Mouse (Mus musculus): Measurements from ENCODE around the gene Tchp. TPM values are rescaled to one million over a fixed set of nuclear protein-coding genes. Genes with fewer than 3 reads are reported as not detected.

Tchp gene
- 21.5 TPM for total RNA-seq (2023)

DNA sequence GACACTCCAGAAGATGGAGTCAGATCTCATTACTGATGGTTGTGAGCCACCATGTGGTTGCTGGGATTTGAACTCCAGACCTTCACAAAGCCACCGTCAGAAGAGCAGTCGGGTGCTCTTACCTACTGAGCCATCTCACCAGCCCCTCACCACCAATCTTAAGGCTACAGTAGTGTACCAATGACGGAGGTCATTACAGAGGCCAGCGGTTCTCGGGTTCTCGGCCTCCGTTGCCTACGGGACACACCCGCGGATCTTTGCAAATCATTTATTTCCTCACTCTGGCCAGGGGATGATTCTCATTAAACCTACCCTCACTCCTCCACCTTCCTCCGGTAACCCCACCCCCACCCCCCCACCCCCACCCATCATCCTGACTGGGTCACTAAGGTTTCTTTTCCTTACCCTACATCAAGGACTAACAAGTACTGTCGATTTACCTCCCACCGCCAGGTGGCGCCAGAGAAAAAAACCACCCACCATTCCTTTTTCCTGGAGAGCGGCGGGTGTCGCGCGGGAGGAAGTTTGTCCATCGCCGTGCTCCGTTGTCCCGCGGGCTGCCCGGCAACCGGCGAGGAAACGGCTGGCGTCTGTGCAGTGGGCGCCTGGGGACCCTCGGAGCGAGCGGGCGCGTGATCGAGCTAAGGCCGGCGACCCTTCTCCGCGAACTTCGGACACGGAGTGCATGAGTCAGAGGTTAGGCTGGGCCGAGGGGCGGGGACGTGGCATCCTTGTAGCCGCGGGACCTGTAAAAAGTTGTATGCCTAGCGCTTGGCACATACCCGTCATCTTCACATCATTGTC lies at the start of gene Tchp:
TSS of gene Tchp (plus strand) at position 496 of the 804 bp plus-strand sequence.

DNA sequence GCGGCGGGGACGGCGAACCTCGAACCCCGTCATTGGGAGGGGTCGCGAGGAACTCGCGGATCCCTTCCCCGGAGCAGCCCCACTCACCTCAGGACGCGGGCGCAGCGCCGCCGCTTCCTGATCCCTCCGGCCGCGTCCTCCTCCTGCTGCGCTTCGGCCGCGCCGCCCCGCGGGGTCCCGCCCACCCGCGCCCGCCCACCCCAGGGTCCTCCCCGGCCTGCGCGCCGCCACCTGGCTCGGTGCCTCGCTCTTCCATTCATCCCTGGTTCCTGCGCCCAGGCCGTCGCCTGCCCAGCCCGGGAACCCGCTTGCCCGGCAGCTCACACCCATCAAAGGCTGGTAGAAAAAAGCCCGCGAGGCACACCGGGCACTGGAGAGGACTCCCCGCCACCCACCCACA lies 49.3 kb upstream of the Tchp start, which contains the start of gene Trpv4:
TSS of gene Trpv4 (minus strand) at position 167 of the 400 bp plus-strand sequence.

DNA sequence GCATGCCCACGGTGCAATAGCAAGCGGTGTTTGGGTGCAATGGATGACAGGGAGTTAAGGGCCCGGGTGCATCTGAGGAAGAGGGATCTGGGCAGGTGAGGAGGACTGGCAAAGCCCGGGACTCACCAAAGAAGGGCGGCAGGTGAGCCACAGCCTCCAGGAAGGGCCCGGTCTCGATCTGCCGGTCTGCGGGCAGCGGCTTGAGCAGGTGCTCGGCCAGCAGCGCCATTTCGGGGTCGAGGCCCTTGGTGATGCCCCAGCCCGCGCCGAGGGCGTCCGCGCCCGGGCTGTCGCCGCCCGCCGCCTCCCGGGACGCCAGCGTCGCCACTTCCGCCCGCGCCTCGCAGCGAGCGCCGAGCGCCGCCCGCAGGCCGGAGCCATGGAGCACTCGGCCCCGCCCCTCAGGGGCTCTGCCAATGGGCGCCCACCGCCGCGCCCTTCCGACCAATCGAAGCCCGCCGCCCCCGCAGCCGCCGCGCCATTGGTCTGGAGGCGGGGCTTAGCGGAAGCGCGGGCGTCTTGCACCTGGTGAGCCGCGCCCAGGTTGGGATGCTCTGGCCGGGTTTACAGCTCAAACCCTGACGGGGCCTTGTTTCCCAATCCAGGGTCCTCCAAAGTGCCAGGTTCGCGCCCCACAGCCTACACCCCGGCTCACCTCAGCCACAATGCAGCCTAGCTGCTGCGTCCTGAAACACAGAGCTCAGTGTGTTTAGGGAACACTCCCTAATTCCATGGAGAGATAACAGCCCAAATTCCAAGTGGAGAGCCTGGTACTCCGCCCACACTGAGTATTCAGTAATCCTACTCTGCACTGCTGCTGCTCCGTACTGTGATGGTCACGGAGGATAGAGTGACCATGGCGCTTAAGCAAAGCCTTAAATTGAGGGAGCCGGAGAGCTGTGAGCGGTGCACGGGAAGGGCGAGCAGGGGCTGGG lies 16.7 kb upstream of the Tchp start, which contains the start of gene Gltp:
TSS of gene Gltp (minus strand) at position 352 of the 935 bp plus-strand sequence.

Other genes with a start within 250 kb of the Tchp start
- 14.7 TPM for gene Fam222a, start 139.7 kb upstream of the Tchp start, total RNA-seq (2023)
- 0.23 TPM for gene Trpv4, start 49.3 kb upstream of the Tchp start, total RNA-seq (2023)
- gene Gltp, start 16.8 kb upstream of the Tchp start, total RNA-seq (2023) = 106 TPM
- gene Ankrd13a, start 66.9 kb downstream of the Tchp start, total RNA-seq (2023) = 139 TPM
- gene Git2, start 67.8 kb downstream of the Tchp start, total RNA-seq (2023) = 185 TPM
- gene 1500011B03Rik, start 115.7 kb downstream of the Tchp start, total RNA-seq (2023) = 48.3 TPM
- gene 4930519G04Rik, start 145.9 kb downstream of the Tchp start, total RNA-seq (2023) = not detected
- gene Gm9936, start 150.9 kb downstream of the Tchp start, total RNA-seq (2023) = not detected
- gene Oasl2, start 189.2 kb downstream of the Tchp start, total RNA-seq (2023) = 31.4 TPM
- gene Oasl1, start 215.5 kb downstream of the Tchp start, total RNA-seq (2023) = 5.4 TPM
- 34.2 TPM for gene 2210016L21Rik, start 234.4 kb downstream of the Tchp start, total RNA-seq (2023)

Measured in CD4-positive naive resting alpha-beta T cell, adult 76 days (primary cell).